Mouse (Mus musculus): ENCODE results near the gene Tenm2.

- TF ChIP-seq CTCF (IDR thresholded peaks at IDR 0.05 in 2 of 3, conservative IDR thresholded peaks at IDR 0.05 in 1 of 3; ENCODE audit: control insufficient read depth in 1 of 3, insufficient read depth in 1 of 3, low read depth in 2 of 3, low read length in 3 of 3, poor library complexity in 1 of 3, severe bottlenecking in 1 of 3) (no peak), POLR2A (IDR thresholded peaks at IDR 0.05; ENCODE audit: control insufficient read depth in 1 of 2, insufficient read depth in 1 of 2, low read depth in 1 of 2, low read length in 2 of 2, poor library complexity in 1 of 2) (no peak), EP300 (IDR thresholded peaks at IDR 0.05; ENCODE audit: low read depth in 1 of 2, low read length in 2 of 2) (no peak), ZNF384 (IDR thresholded peaks at IDR 0.05; ENCODE audit: low read depth, low read length) (no peak), JUND (IDR thresholded peaks at IDR 0.05; ENCODE audit: low read depth, low read length) (no peak), RCOR1 (IDR thresholded peaks at IDR 0.05; ENCODE audit: low read depth, low read length) (no peak)
These were observed 754.2 kb downstream of the Tenm2 start for GRCm38 (mm10) chr11:36481524-36481923.

All from MEL (cell line).